Mouse (Mus musculus) intestine, postnatal 0 days (tissue): ENCODE results near the gene Vnn3. TPM values are rescaled to one million over a fixed set of nuclear protein-coding genes. Genes with fewer than 3 reads are reported as not detected.
A peak's percentile ranks its signal among the peaks of the same experiment; 100 is the strongest.

Source experiments
- ATAC-seq: fragments of 200-750 bp; cut with Nextera tagmentation; 2 replicates; pipeline ENCODE4 v1.8.0; 2017; ENCODE audit warnings: mild to moderate bottlenecking, moderate TSS enrichment, moderate library complexity
- H3K27ac ChIP-seq: fragments of 300-500 bp; sonication (generic); 2 replicates; pipeline ENCODE4 v1.5.1; 2014; ENCODE audit warnings: mild to moderate bottlenecking, low read depth, low read length, moderate library complexity
- H3K27me3 ChIP-seq: fragments of 300-500 bp; sonication (generic); replicated peaks from 2 replicates; pipeline ENCODE4 v1.6.1; 2014; ENCODE audit warnings: low read length, mixed read lengths; ENCODE audit not compliant: control insufficient read depth, insufficient read depth
- H3K36me3 ChIP-seq: fragments of 300-500 bp; sonication (generic); 2 replicates; pipeline ENCODE4 v1.6.1; 2014; ENCODE audit warnings: mild to moderate bottlenecking, moderate library complexity; ENCODE audit not compliant: control insufficient read depth, insufficient read depth
- H3K4me1 ChIP-seq: fragments of 300-500 bp; sonication (generic); replicated peaks from 2 replicates; pipeline ENCODE4 v1.6.1; 2014; ENCODE audit warnings: antibody characterized with exemption, low read length, mixed read lengths; ENCODE audit not compliant: control insufficient read depth, insufficient read depth
- H3K4me2 ChIP-seq: fragments of 300-500 bp; sonication (generic); replicated peaks from 2 replicates; pipeline ENCODE4 v1.6.1; 2014; ENCODE audit warnings: low read depth, mild to moderate bottlenecking, moderate library complexity
- H3K4me3 ChIP-seq: fragments of 300-500 bp; sonication (generic); 2 replicates; pipeline ENCODE4 v1.5.1; 2014; ENCODE audit warnings: low read depth, low read length
- H3K9ac ChIP-seq: fragments of 300-500 bp; sonication (generic); 2 replicates; pipeline ENCODE4 v1.6.1; 2014; ENCODE audit warnings: mild to moderate bottlenecking, low read depth, low read length
- H3K9me3 ChIP-seq: fragments of 300-500 bp; sonication (generic); 2 replicates; pipeline ENCODE4 v1.6.1; 2016; ENCODE audit warnings: mixed run types; ENCODE audit not compliant: control insufficient read depth
- CTCF ChIP-seq: sonication (generic); IDR thresholded peaks from 2 replicates; pipeline ENCODE4 v1.5.1; 2016; ENCODE audit warnings: low read depth, mild to moderate bottlenecking, control low read depth, antibody characterized with exemption, moderate library complexity
- WGBS: fragments of 180-500 bp; shearing (Covaris S2); extraction: QIAGEN DNeasy Blood & Tissue Kit; methylation state at CpG from one replicate; pipeline ENCODE4 v1.1.7; 2014; 5-methylcytosine and 5-hydroxymethylcytosine counted together
- polyA plus RNA-seq: library from polyadenylated mRNA; unstranded; fragments of >200 nt; fragmentation: Nextera tagmentation; extraction: Ambion mirVana; gene quantifications from 2 replicates; pipeline ENCODE4 v1.2.1, GENCODE M21; 2015

Vnn3 gene
- 0.10 TPM in 1 of 2 replicates, not detected in the other for polyA plus RNA-seq

- TF ChIP-seq CTCF = no peak
- WGBS = 54% methylated on average over 4 of the region's 4 CpGs
- Histone ChIP-seq H3K27me3 (no peaks in the 10 kb centered on the region), H3K27ac (no peak within 1 kb of the TSS), H3K4me1 (no peaks in the 10 kb centered on the region), H3K9ac (no peak within 1 kb of the TSS), H3K4me3 (no peak within 1 kb of the TSS), H3K4me2 (no peak within 1 kb of the TSS), H3K9me3 (no peaks in the 10 kb centered on the region), H3K36me3 (no peaks in the 10 kb centered on the region)
- no peak for ATAC-seq
Observed at GRCm38 (mm10) chr10:23851228-23851912, at the start of gene Vnn3. Gene Vnn3, plus strand, starts transcription at chr10:23851462.

- H3K9me3 ChIP-seq = no peaks in the 10 kb centered on the region
- H3K27ac ChIP-seq = no peak overlapping the region
- no peak overlapping the region for H3K9ac ChIP-seq
- TF ChIP-seq CTCF = no peak
- no peak for ATAC-seq
- no peaks in the 10 kb centered on the region for H3K4me1 ChIP-seq
- H3K27me3 ChIP-seq = no peaks in the 10 kb centered on the region
- H3K36me3 ChIP-seq = peaks cover 53% of the 10 kb centered on the region
- no peak overlapping the region for H3K4me3 ChIP-seq
- H3K4me2 ChIP-seq = no peak overlapping the region
- WGBS = 58% methylated on average over 3 of the region's 3 CpGs
Observed at GRCm38 (mm10) chr10:23802911-23803310, 48.4 kb upstream of the Vnn3 start.

- H3K9ac ChIP-seq = no peak overlapping the region
Observed at GRCm38 (mm10) chr10:23804665-23805064, 46.6 kb upstream of the Vnn3 start.

GRCm38 (mm10) chr10:23806201-23806600 lies 45.1 kb upstream of the Vnn3 start:
- Histone ChIP-seq H3K9me3 (no peaks in the 10 kb centered on the region), H3K27me3 (no peaks in the 10 kb centered on the region), H3K4me3 (no peak overlapping the region), H3K36me3 (peaks cover 53% of the 10 kb centered on the region), H3K4me2 (no peak overlapping the region), H3K27ac (no peak overlapping the region), H3K4me1 (no peaks in the 10 kb centered on the region), H3K9ac (no peak overlapping the region)
- WGBS = 58% methylated on average over 4 of the region's 4 CpGs
- no peak for TF ChIP-seq CTCF
- no peak for ATAC-seq

More at GRCm38 (mm10) chr10:23804665-23805064, 46.6 kb upstream of the Vnn3 start:
- 95% methylated on average over 3 of the region's 3 CpGs for WGBS
- Histone ChIP-seq H3K27ac (no peak overlapping the region), H3K9me3 (no peaks in the 10 kb centered on the region), H3K4me2 (no peak overlapping the region), H3K4me1 (no peaks in the 10 kb centered on the region), H3K4me3 (no peak overlapping the region), H3K36me3 (peaks cover 55% of the 10 kb centered on the region), H3K27me3 (no peaks in the 10 kb centered on the region)
- no peak for ATAC-seq
- TF ChIP-seq CTCF = no peak

- Histone ChIP-seq H3K36me3 (peaks cover 18% of the 10 kb centered on the region; the same call in 1 of the 2 replicates), H3K4me2 (no peak overlapping the region), H3K9ac (no peak overlapping the region), H3K4me3 (no peak overlapping the region), H3K27me3 (no peaks in the 10 kb centered on the region), H3K9me3 (no peaks in the 10 kb centered on the region), H3K4me1 (no peaks in the 10 kb centered on the region), H3K27ac (no peak overlapping the region; the same call in 1 of the 2 replicates)
- ATAC-seq = peak; percentile 87
- peak; percentile 87 for TF ChIP-seq CTCF
- 36% methylated on average over 9 of the region's 12 CpGs for WGBS
Observed at GRCm38 (mm10) chr10:23811635-23812437, 39.4 kb upstream of the Vnn3 start.

GRCm38 (mm10) chr10:23812438-23812759 lies 38.9 kb upstream of the Vnn3 start:
- Histone ChIP-seq H3K36me3 (peaks cover 18% of the 10 kb centered on the region; the same call in 1 of the 2 replicates), H3K4me2 (no peak overlapping the region), H3K27me3 (no peaks in the 10 kb centered on the region), H3K4me1 (no peaks in the 10 kb centered on the region), H3K9me3 (no peaks in the 10 kb centered on the region), H3K9ac (no peak overlapping the region), H3K4me3 (no peak overlapping the region), H3K27ac (no peak overlapping the region; the same call in 1 of the 2 replicates)
- TF ChIP-seq CTCF = no peak
- peak; percentile 26; the same call in 1 of the 2 replicates for ATAC-seq
